Mouse (Mus musculus) bone marrow, adult 2 months (tissue): ENCODE results near the gene Slc4a11.

Source experiments
- CTCF ChIP-seq: fragments of 200-500 bp; IDR thresholded peaks from 2 replicates; pipeline ENCODE4 v1.5.1; 2011; ENCODE audit warnings: low read length, control low read depth; ENCODE audit not compliant: control insufficient read depth, insufficient read depth
- POLR2A ChIP-seq: fragments of 200-500 bp; IDR thresholded peaks from 2 replicates; pipeline ENCODE4 v1.6.1; 2011; ENCODE audit warnings: low read depth, mild to moderate bottlenecking, control low read depth, low read length, borderline replicate concordance; ENCODE audit not compliant: control insufficient read depth

DNA sequence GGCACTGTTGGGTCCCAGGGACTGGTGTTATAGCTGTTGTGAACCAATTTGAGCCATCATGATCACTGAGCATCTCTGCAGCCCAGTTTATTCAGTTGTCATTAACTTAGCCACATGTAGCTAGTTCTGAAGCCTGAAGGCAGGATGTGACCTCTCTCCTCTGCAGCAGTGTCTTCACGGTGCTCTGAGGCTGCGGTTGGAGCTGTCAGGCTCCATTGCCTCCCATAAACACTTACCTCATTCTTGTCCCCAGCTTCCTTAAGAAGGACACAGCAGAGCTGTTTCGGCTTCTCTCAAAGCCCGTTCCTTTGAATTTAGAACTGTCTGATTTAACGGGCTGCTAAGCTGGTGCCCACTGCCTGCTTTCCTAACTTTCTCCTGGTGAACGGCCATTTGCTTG, 17.4 kb downstream of the Slc4a11 start:
- TF ChIP-seq POLR2A (no peak), CTCF (no peak)
